Mouse (Mus musculus): ENCODE measurements around the gene Gm10945.

Gene Gm10945

DNA sequence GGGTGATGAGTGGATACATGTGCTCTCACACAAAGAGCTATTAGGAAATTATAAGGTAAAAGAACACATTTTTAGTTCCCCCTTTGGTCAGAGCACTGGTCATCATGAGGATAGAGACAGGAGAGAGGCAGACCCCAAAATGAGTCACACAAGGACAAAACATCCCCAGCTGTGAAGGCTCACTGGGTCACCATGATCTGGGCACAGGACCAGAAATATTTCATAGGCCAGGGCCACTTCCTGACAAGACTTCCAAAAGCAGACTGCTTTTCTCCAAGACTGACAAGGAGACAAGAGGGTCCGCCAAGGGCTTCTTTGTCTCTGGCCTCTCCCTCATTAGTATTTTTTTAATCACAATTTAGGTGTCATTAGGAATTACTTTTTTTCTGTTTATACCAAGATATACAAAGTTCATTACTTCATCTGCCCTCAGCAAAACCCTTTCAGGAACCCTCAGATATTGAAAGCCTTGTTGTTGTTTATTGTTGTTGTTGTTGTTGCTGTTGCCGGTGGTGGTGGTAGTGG is at the start of gene Gm10945:
Gene Gm10945 (minus strand): TSS at position 475 of the 525 bp plus-strand sequence.
- DNase-seq, result no peak

DNA sequence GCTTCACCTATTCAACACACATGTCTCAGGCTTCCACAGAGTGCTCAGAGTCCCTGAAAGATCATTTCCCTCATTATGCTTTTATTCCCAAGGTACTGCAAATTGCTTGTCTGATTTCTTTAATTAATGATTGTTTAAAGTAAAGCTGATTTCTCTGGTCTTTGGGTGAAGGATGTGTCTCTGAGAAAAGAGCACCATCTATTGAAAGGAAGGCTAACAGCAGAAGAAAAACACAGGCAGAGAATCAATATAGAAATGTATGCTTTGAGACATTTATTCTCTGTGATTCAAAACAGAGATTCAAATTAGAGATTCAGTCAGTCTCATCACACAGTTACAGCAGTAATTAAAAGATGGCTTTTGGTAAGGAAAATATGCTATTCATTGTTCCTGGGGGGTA is 28.7 kb upstream of the Gm10945 start:
- no peak for DNase-seq

DNA sequence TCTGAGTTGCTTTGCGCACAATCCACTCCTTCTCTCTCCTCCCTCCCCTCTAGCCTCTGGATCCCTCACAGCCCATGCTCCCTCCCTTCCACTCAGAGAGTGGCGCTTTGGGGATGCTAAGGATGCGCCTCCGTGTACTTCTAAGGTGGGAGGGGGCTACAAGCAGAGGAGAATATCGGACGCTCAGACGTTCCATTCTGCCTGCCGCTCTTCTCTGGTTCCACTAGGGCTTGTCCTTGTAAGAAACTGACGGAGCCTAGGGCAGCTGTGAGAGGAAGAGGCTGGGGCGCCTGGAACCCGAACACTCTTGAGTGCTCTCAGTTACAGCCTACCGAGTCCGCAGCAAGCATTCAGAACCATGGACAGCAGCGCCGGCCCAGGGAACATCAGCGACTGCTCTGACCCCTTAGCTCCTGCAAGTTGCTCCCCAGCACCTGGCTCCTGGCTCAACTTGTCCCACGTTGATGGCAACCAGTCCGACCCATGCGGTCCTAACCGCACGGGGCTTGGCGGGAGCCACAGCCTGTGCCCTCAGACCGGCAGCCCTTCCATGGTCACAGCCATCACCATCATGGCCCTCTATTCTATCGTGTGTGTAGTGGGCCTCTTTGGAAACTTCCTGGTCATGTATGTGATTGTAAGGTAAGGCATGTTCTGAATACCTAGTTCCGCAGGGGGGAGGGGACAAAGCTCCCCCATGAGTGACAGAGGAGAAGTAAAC is 27.1 kb upstream of the Gm10945 start:
- DNase-seq, result no peak

DNA sequence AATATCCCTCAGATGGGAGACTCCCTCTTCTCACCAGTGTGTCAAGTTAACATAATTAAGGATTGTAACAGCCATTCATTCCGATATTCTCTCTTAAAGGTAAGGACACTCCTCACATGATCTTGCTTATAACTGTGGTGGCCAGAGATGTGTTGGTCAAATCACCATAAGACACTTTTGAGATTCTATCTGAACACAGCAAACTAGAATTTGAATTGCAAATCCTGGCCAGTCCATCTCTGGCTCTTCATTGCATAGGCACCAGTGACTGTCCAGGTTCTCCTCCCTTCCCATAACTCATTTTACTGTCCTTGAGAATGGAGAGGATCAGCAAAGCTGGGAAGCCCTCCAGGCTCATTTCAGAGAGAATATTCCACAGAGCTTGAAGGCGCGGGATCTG is 3.4 kb downstream of the Gm10945 start, which contains the start of gene Oprm1:
Gene Oprm1 (plus strand): TSS at position 301 of the 400 bp plus-strand sequence.
- DNase-seq, result no peak

DNA sequence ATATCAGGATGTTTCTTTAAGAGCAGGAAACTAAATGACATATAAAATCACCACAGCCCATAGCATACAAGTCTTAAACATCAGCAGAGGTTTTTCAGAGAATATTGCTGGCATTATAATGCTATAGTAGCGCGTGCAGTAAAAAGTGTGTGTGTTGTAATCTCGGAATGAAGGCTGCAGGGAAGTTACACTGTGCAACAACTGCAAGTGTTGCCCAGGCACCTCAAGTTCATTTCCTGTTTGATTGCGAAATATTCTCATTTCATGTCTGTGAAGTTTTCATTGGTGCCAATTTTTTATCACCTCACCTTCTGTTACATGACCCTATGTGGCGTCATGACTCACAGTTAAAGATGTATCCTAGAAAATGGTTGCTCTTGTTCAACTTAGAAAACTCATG is 8.2 kb downstream of the Gm10945 start:
- no peak for DNase-seq

DNA sequence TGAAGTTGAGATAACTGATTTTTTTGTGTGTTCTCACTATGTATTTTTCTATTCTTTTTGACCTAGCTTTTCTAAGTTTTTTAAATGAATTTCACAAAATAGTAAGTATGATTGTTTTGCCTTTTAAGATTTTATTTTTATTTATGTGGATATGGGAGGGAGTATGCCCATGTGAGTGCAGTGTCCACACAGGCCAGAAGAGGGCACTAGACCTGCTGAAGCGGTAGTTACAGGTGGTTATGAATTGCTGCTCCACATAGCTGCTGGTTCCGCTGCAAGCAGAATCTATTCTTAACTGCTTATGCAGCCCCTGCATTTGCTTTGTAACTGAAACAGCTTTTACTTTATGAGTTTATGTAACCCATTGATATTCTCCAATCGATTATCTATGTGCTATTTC is 33.1 kb downstream of the Gm10945 start:
- DNase-seq, result no peak

DNA sequence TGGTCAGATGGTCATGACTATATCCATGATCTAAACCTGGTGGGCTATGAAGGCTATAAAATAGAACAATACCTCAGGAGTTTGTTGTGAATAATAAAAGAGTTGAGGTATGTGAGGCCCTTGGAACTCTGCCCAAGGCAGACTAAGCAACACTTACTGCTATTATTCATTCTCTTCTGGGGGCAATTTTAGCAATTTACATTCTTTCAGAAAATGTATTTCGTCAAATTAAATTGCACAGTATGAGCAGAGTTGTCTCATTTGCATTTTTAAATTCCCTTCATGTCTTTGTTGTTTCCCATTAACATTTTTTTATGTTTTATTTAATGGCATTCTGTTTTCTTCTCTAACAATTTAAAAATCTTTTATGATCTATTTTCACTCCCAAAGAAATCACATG is 37.8 kb downstream of the Gm10945 start:
- no peak for DNase-seq

DNA sequence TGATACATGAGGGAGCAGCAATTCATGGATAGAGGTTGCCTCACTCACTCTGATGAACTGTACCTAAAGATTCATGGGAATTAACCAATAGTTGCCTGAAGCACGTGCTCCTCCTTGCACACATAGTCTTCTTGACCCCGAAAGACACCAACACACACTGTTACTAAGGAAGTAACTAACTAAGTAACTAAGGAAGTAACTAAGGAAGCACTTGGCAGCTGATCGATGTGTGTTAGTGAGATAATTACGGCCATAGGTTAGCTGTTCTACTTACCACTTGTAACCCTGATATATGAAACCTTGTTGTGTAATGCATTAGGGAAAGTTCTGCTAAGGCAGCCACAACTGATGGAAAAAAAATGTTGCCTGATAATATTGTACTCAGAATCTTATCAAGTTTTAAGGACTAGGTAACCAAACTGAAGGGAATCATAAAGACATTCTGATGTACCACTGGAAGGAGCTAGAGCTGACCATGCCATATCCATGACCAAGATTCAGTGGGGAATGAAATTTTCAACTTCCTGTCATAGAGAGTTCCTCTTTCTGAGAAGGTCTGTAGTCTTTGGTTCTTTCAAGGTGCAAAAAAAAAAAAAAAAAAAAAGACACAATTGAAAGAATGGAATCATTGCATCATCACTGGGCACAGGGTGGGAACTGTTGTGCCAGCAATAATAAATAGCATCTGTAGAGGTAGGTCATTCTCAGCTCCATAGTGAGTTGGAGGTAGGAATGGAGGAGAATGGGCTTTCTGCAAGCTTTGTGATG is 44.2 kb downstream of the Gm10945 start:
- DNase-seq, result no peak

DNA sequence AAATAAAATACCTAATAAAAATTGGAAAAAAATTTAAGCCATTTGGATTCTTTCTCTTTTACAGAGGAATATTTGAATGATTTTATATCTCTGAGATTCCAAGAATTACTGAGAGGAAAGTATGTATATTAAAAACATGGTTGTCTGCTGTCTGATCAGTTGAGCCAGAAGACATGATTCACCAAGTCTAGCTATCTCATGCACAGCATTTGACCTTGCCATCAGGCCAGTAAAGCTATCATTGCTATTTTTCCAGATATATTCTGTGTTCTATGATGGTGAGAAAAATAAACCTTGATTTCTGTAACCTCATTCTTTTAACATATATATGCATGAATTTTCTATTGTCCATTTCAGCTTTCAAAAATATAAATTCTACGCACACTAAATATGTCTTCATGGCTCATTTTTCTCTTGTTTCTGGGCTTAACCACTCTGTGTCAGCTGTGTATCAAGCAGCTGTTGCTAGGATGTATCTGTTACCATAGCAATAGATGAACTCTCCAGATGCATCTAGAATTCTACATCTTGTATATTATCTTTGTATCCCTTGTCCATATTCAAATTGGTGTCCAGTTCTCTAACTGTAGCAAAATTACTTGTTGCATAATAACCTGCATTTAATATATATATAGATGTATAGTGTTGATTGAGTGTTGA is 56.2 kb downstream of the Gm10945 start:
- DNase-seq, result no peak

DNA sequence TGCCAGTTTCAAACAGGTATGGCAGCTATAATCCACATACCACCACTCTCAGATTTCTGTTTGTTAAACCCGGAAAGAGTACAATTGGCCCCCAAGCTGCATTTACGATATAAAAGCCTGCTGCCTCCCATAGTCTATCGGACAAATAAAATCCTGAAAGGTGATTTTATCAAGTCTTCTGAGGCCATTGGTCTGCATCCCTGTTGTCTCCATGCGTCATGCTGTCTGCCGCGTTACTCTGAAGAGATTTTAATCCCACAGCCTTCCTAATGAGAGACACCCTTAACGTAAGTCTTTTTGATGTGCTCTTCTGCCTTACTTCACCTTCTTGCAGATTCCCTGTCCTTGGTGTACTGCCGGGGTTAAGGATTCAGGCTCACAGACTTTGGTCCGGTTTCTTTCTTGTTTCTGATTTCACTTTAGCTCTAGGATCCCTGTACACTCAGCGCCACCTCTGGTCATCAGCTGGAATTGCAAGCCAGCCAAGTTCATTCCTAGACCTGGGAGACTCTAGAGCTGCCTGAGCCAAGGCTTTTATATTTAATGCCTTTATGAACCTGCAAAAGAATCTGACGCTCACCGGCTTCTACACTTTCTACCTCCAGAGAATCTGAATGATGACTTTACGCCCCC is 67.2 kb downstream of the Gm10945 start:
- no peak for DNase-seq
